Mouse (Mus musculus) stomach, postnatal 0 days (tissue): ENCODE data around the gene Fbxo4.

Source experiments
- CTCF ChIP-seq: IDR thresholded peaks from 2 replicates; pipeline ENCODE4 v1.5.1; 2016; ENCODE audit warnings: antibody characterized with exemption, low read depth, mild to moderate bottlenecking, moderate library complexity
- EP300 ChIP-seq: optimal IDR thresholded peaks from 2 replicates; pipeline ENCODE3; 2016; ENCODE audit warnings: antibody characterized with exemption

GRCm38 (mm10) chr15:3979871-3980270 is 498 bp upstream of the Fbxo4 start:
- TF ChIP-seq CTCF (no peak), EP300 (no peak)
